Mouse (Mus musculus) stomach, embryonic 16.5 days (tissue): ENCODE results near the gene Dse. TPM values are rescaled to one million over a fixed set of nuclear protein-coding genes. Genes with fewer than 3 reads are reported as not detected.
"Not testable (repeated sequence)": the region's sequence is repeated elsewhere in the genome, so short reads cannot be mapped to it uniquely, and the experiment has no call there.

Experiments used
- ATAC-seq: fragments of 200-750 bp; cut with Nextera tagmentation; 2 replicates; pipeline ENCODE4 v1.8.0; 2017; ENCODE audit warnings: moderate number of reproducible peaks, moderate TSS enrichment; ENCODE audit not compliant: insufficient read depth, low FRiP score
- H3K27ac ChIP-seq: fragments of 300-500 bp; sonication (generic); 2 replicates; pipeline ENCODE4 v1.5.1; 2014; ENCODE audit warnings: low read length
- H3K27me3 ChIP-seq: fragments of 300-500 bp; sonication (generic); 2 replicates; pipeline ENCODE4 v1.6.1; 2014; ENCODE audit warnings: low read length, control low read depth, mixed read lengths; ENCODE audit not compliant: control insufficient read depth, insufficient read depth
- H3K36me3 ChIP-seq: fragments of 300-500 bp; sonication (generic); 2 replicates; pipeline ENCODE4 v1.6.1; 2014; ENCODE audit warnings: low read length; ENCODE audit not compliant: control insufficient read depth, insufficient read depth
- H3K4me1 ChIP-seq: fragments of 300-500 bp; sonication (generic); 2 replicates; pipeline ENCODE4 v1.6.1; 2014; ENCODE audit warnings: low read length, control low read depth, mixed read lengths; ENCODE audit not compliant: control insufficient read depth, insufficient read depth
- H3K4me2 ChIP-seq: fragments of 300-500 bp; sonication (generic); 2 replicates; pipeline ENCODE4 v1.6.1; 2014; ENCODE audit warnings: low read depth, low read length, mixed read lengths
- H3K4me3 ChIP-seq: fragments of 300-500 bp; sonication (generic); replicated peaks from 2 replicates; pipeline ENCODE4 v1.5.1; 2014; ENCODE audit warnings: mild to moderate bottlenecking, low read length
- H3K9ac ChIP-seq: fragments of 300-500 bp; sonication (generic); 2 replicates; pipeline ENCODE4 v1.6.1; 2014; ENCODE audit warnings: low read length
- H3K9me3 ChIP-seq: fragments of 300-500 bp; sonication (generic); replicated peaks from 2 replicates; pipeline ENCODE4 v1.6.1; 2016; ENCODE audit warnings: low read length, control low read depth; ENCODE audit not compliant: control insufficient read depth
- WGBS: fragments of 180-500 bp; shearing (Covaris S2); extraction: QIAGEN DNeasy Blood & Tissue Kit; methylation state at CpG from one replicate; pipeline ENCODE4 v1.1.7; 2014; 5-methylcytosine and 5-hydroxymethylcytosine counted together
- polyA plus RNA-seq: library from polyadenylated mRNA; unstranded; fragments of >200 nt; fragmentation: Nextera tagmentation; extraction: Ambion mirVana; gene quantifications from 2 replicates; pipeline ENCODE4 v1.2.1, GENCODE M21; 2015

Dse gene
- polyA plus RNA-seq, result 20.0 and 21.3 TPM in 2 replicates

DNA sequence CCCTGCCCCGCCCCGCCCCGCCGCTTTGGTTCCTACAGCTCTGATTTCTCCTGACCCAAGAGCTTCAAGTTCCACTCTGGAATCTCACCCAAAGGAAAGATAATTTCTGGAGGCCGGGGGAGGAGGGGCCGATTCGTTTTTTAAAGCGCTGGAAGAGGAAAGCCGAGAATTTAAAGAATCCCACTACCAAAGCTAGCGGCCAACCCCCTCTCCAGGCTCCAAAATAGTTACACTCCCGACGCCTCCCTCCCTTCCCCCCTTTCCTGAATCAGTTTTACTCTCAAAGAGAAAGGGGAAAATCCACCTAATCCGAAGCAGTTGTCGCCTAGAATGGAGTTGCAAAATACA is at the start of gene Dse:
Gene Dse, minus strand, starts transcription at position 213 of the 348 bp plus-strand sequence.
- under 1% methylated on average over 14 of the region's 14 CpGs for WGBS
- Histone ChIP-seq H3K4me3 (peak within 1 kb of the TSS; percentile 79), H3K27ac (peak within 1 kb of the TSS; percentile 93), H3K9ac (peak within 1 kb of the TSS; percentile 84), H3K27me3 (no peaks in the 10 kb centered on the region), H3K9me3 (no peaks in the 10 kb centered on the region), H3K36me3 (no peaks in the 10 kb centered on the region), H3K4me2 (peak within 1 kb of the TSS; percentile 79), H3K4me1 (peaks cover 9% of the 10 kb centered on the region; the same call in 1 of the 2 replicates)
- peak; percentile 37; the same call in 1 of the 2 replicates for ATAC-seq

DNA sequence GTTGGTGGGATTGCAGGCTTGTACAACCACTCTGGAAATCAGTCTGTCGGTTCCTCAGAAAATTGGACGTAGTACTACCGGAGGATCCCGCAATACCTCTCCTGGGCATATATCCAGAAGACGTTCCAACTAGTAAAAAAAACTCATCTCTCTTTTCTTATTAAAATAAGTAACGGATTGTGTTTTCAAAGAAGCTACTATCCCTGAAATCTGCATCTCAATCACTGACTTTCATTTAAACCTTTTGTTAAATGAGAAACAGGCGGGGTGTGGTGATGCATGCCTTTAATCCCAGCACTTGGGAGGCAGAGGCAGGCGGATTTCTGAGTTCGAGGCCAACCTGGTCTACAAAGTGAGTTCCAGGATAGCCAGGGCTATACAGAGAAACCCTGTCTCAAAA is 45.3 kb upstream of the Dse start:
- not testable (repeated sequence) for H3K4me2 ChIP-seq, H3K4me1 ChIP-seq, H3K4me3 ChIP-seq, H3K27ac ChIP-seq, H3K36me3 ChIP-seq, ATAC-seq, H3K9ac ChIP-seq, H3K9me3 ChIP-seq, H3K27me3 ChIP-seq
- 87% methylated on average over 9 of the region's 9 CpGs for WGBS

DNA sequence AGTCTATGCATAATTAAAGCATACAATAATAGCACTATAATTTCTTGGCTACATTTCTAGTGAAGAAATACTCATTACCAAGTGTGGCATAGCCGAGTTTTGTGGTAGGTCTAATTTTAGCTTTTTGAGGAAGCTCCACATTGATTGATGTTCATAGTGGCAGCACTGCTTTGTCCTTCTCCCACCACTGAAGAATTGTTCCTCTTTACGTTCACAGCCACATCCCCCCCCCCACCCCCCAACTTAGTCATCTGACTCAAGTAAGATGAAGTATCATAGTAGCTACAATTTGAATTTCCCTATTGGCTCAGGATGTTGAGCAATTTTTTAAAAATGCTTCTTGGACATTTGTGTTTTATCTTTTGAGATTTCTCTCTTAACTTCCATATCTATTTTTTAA is 42.1 kb upstream of the Dse start:
- H3K27me3 ChIP-seq, result no peaks in the 10 kb centered on the region
- no peak overlapping the region for H3K4me2 ChIP-seq

DNA sequence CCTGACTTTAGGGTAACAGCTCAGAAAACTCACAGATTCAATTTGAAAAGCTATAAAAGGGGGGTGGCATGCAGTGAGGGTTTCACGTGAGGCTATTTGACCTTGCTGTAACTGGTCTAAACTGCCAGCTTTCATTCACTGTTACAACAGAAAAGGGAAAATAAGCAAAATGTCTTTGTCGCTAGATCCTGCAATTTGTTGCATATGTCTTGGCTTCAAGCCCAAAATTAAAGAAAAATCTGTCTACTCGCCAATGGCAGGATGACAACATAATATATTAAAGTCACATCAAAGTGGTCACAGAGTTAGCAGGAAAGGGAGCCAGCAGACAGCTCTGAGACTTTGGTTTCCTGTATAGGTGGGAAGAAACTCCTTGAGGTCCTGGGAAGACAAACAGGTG is 40.2 kb upstream of the Dse start:
- Histone ChIP-seq H3K27ac (no peak overlapping the region), H3K27me3 (no peaks in the 10 kb centered on the region), H3K9me3 (no peaks in the 10 kb centered on the region), H3K4me3 (no peak overlapping the region), H3K9ac (no peak overlapping the region), H3K4me2 (no peak overlapping the region), H3K4me1 (no peaks in the 10 kb centered on the region), H3K36me3 (no peaks in the 10 kb centered on the region)
- ATAC-seq, result no peak
- WGBS, result 21% methylated on average over 3 of the region's 3 CpGs

More for the DNA sequence above, 42.1 kb upstream of the Dse start:
- Histone ChIP-seq H3K27ac (no peak overlapping the region), H3K4me1 (no peaks in the 10 kb centered on the region), H3K4me3 (no peak overlapping the region), H3K36me3 (no peaks in the 10 kb centered on the region), H3K9ac (no peak overlapping the region), H3K9me3 (no peaks in the 10 kb centered on the region)
- 39% methylated on average over 2 of the region's 2 CpGs for WGBS
- ATAC-seq, result no peak

DNA sequence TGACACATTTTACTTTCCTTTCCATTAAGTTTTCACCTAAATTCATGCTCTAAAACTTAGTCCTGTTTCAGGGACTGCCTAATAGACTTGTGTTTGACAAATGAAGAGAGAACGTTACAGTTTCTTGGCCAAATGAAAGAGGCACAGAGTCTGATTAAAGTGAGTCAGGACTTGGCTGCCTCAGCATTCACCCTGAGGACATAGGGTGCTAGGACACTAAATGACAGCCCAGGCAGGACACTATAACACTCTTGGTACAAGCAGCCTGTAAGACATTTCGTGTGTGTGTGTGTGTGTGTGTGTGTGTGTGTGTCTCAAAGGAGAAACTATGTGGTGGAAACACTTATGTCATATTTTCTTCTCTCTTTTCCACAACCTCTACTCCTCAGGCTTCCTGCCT is 38.6 kb upstream of the Dse start:
- ATAC-seq, result no peak
- no peaks in the 10 kb centered on the region for H3K4me1 ChIP-seq
- H3K9ac ChIP-seq, result no peak overlapping the region
- H3K4me3 ChIP-seq, result no peak overlapping the region
- no peaks in the 10 kb centered on the region for H3K36me3 ChIP-seq
- 58% methylated on average over 2 of the region's 2 CpGs for WGBS
- no peaks in the 10 kb centered on the region for H3K9me3 ChIP-seq
- H3K4me2 ChIP-seq, result no peak overlapping the region
- no peak overlapping the region for H3K27ac ChIP-seq
- H3K27me3 ChIP-seq, result no peaks in the 10 kb centered on the region

DNA sequence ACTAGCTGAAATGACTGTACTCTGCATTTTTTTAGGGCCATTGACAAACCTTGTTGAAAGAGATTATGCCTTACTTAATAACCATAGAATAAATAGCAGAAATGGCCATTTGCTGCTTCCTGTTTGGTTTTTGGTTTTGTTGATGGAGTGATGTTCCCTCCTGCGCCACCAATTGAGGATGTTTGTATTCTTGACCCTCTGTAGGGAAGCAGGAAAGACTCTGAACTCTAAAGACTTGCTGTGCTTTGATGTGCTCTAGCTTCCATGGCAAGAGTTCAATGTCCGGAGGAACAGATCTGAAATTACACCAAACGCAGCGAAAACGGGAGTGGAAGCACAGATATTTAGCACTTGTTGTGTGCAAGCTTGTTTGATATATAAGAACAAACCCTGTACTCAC is 37.2 kb upstream of the Dse start:
- no peak for ATAC-seq
- Histone ChIP-seq H3K27me3 (no peaks in the 10 kb centered on the region), H3K9ac (no peak overlapping the region), H3K27ac (no peak overlapping the region), H3K4me1 (no peaks in the 10 kb centered on the region), H3K4me2 (no peak overlapping the region), H3K4me3 (no peak overlapping the region), H3K36me3 (no peaks in the 10 kb centered on the region), H3K9me3 (no peaks in the 10 kb centered on the region)
- WGBS, result 67% methylated on average over 5 of the region's 5 CpGs

DNA sequence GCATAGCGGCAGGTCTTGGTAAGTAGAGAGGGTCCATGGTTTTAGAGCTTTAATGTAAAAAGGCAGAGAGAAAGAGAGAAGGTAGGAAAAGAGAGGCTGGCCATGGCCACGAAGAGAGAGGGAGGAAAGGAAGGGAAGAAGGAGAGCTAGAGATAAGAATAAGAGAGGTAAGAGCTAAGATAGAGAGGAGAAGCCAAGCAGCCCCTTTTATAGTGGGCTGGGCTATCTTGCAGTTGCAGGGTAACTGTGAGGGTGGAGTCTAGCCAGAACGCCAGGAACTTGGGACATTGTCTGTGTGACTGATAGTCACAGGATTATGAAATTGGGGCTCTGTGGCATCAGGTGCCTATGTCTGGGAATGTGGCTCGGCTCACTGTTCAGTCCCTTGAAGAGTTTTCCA is 31.0 kb upstream of the Dse start:
- ATAC-seq, result no peak
- Histone ChIP-seq H3K9me3 (no peaks in the 10 kb centered on the region), H3K4me2 (no peak overlapping the region), H3K4me3 (no peak overlapping the region), H3K27me3 (no peaks in the 10 kb centered on the region), H3K27ac (no peak overlapping the region), H3K36me3 (no peaks in the 10 kb centered on the region), H3K4me1 (no peaks in the 10 kb centered on the region), H3K9ac (no peak overlapping the region)
- 65% methylated on average over 4 of the region's 4 CpGs for WGBS

DNA sequence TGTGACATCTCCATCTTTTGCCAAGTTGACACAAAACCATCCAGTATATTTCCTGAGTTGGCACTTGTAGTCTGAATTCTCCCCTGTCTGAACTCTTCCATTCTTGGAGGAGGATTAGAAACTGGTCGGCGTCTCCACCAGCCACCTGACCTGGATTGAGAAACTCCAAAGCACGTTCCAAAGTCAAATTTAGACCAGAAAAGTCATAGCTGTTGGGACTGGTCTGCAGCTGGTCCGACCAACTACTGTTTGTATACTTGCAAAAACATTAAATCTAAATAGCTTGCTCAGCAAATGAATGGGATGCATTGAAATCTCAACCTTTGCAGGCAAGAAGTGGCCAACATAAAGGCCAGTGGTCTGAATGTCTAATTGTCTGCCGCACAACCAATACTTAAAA is 29.1 kb upstream of the Dse start:
- 75% methylated on average over 5 of the region's 5 CpGs for WGBS
- no peak overlapping the region for H3K4me3 ChIP-seq
- ATAC-seq, result no peak

DNA sequence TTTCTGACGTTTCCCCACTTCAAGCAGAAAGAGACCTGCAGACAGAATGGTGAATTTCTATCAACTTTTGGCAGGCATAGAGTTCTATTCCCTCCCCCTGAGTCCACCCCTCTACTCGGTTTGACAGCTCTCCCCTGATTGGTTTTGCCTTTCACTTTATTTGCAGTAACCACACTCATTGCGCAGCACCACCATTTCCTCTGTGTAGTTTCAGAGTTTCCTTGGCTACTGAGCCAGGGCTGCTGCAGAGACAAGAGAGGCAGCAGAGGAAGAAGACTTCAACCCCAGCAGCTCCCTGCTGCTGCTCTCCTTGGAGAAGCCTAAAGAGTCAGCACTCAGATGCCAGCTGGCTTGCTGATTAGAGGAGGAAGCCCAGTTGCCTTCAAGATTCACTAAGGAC is 27.9 kb upstream of the Dse start:
- H3K4me1 ChIP-seq, result no peaks in the 10 kb centered on the region
- H3K9me3 ChIP-seq, result no peaks in the 10 kb centered on the region
- no peak overlapping the region for H3K4me2 ChIP-seq
- no peak overlapping the region for H3K27ac ChIP-seq
- H3K9ac ChIP-seq, result no peak overlapping the region
- H3K36me3 ChIP-seq, result no peaks in the 10 kb centered on the region
- WGBS, result 36% methylated on average over 3 of the region's 3 CpGs
- H3K4me3 ChIP-seq, result no peak overlapping the region
- ATAC-seq, result no peak
- H3K27me3 ChIP-seq, result no peaks in the 10 kb centered on the region

More for the DNA sequence above, 29.1 kb upstream of the Dse start:
- no peaks in the 10 kb centered on the region for H3K9me3 ChIP-seq
- no peaks in the 10 kb centered on the region for H3K27me3 ChIP-seq
- no peaks in the 10 kb centered on the region for H3K4me1 ChIP-seq
- no peak overlapping the region for H3K9ac ChIP-seq
- H3K36me3 ChIP-seq, result no peaks in the 10 kb centered on the region
- no peak overlapping the region for H3K27ac ChIP-seq
- H3K4me2 ChIP-seq, result no peak overlapping the region
